Mouse (Mus musculus): Measurements from ENCODE around the gene Umod.
A peak's percentile ranks its signal among the peaks of the same experiment; 100 is the strongest.

The Umod gene

DNA sequence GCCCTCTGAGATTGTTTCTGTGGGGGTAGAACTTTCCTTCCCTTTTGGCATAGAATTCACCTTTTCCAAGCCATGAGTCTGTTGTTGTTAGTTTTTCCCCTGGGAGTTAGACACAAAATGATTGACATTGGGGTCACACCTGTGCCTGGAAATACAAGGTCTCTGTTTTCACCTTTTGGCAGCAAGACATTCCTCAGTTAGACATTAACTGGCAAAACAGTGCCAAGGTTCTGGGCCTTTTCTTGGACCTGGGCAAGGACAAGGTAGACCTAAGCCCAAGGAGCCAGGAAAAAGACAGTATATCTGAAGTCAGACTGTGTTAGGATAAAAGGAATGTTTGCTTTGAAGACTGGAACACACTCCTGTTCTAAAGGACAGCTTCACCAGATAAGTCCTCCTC, at the start of gene Umod:
Umod (minus strand) TSS at position 27 of the 400 bp plus-strand sequence.
- DNase-seq: no peak

- DNase-seq: no peak
Measured at GRCm38 (mm10) chr7:119528617-119529016, 49.5 kb upstream of the Umod start.

DNA sequence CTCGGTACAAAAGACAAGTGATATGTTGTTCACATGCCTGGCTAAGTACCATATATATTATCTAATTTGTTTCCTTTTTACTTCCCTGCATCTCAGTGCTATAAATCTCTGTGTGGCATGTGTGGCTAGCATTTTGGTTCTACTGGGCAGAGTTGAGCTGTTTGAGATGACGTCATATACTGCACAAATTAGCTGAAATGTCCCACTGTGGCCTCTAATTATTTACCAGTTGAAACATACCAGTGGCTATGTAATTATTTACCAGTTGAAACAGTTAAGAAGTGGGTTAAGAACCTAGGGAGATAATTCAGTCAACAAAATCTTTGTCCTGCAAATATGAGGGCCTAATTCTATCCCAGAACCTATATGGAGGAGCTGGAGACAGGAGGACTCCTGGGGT, 48.5 kb upstream of the Umod start:
- DNase-seq: no peak

DNA sequence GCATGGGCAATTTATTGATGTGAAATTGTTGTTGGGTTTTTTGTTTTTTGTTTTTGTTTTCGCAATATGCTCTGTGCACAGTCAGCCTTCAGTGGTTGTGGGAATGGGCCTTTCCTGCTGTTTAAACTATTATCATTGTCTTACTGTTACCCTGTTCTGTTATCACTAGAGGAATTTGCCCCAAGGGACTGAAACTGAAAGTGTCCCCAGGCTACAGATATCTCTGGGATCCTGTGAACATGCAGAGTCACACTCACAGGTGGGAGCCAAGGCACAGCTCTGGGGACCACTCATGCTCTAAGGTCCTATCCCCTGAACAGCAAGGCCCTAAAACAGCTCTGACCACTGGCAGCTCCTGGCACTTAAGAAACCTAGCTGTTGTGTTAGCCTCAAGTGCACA, 48.1 kb upstream of the Umod start:
- no peak for DNase-seq

- DNase-seq: no peak
Measured at GRCm38 (mm10) chr7:119526486-119526885, 47.4 kb upstream of the Umod start.

DNA sequence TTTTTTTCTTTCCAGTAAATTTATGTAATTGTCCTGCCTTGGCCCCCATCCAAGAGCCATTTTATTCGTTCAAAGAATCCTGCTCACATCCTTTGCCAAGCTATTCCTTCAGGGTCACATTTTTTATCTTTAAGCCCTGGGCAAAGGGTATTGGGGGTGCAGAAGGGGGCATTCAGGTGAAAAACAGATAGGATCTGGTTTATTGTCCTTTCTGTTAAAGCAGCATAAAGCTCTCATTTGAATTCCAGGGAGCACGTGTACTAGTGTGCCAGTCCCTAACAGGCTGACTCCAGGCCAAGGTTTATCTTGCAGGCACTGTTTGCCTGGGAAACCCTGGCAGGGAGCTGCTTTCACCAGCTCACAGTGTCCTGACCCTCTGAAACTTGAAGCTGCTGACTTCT, 46.8 kb upstream of the Umod start:
- peak; percentile 28 to 45 for DNase-seq

GRCm38 (mm10) chr7:119523389-119523788, 44.3 kb upstream of the Umod start, which contains the start of gene Pdilt:
Gene Pdilt (minus strand): TSS chr7:119523489.
- no peak for DNase-seq

GRCm38 (mm10) chr7:119522385-119522784, 43.3 kb upstream of the Umod start:
- DNase-seq: no peak

DNA sequence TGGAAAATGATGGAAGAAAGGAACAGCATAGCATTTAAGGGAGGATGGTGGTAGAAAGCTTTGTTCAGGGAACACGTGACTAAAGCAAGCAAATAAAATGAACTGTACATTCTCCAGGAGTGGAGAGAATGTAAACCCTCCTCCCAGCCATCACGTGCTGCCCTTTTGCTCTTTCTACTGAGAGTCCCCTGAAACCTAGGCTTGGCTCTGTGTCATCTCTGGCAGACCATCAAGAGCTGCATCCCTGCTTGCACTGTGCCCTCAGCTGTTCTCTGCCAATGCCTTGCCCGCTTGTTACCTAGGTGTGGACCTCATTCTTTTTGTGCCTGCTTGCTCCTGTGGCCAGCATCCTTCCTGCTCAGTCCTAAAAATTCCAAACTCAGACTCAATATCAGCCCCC, 42.7 kb upstream of the Umod start:
- peak in 1 of 2 experiments; percentile 40 for DNase-seq

DNA sequence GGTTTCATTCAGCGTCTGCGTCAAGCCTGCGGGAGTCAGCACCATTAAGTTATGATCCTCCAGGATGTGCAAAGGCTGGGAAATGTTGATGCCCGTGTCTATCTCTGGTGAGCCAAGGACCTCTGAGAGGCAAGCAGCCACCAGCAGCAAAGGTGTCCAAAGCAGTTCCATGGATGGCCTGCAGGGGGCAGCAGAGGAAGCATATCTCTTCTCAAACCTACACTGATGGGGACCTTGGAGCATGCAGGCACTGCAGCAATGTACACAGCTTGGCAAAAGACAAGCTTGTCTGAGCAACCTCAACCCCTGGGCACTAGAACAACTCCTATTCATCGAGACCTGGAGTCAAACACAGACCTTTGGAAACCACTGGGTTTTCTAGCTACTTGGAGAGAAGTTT, 40.6 kb upstream of the Umod start:
- DNase-seq: peak; percentile 84 to 90

DNA sequence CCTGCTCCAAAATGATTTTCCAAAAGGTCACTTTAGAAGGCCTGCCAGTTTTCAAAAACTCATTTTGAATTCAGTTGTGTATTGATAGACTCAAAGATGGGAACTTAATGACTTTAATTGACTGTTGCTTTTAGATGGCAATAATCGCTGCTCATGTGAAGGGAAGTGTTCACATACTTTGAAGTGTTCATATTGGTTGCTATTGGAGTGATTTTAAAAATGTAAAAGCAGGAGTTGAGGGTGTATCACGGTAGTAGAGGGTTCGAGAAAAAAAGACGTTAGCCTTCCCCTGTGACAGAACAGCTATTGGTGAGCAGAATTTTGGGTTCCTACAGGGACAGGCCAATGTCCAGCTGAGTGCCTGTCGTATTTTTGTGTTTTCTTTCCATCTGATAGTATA, 40.1 kb upstream of the Umod start, which contains the start of gene Acsm5:
Acsm5 (plus strand) TSS at position 301 of the 400 bp plus-strand sequence.
- DNase-seq: no peak

DNA sequence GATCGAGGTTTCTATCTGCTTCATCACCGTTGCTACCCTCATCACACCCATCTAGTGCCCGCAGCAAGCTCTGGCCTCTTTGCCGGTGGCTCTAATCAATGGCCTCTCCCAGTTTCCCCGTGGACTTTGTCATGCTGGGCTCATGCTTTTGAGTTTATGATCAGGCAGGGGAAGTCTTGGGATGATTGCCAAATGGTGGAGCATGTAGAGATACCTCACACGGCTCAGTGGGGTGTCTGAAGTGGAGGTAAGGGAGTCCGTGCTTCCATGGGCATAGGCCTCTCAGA, 37.1 kb upstream of the Umod start:
- no peak for DNase-seq

GRCm38 (mm10) chr7:119515492-119516271, 36.6 kb upstream of the Umod start:
- DNase-seq: peak; percentile 71 to 84

GRCm38 (mm10) chr7:119513056-119513455, 34.0 kb upstream of the Umod start:
- peak; percentile 70 to 82 for DNase-seq

DNA sequence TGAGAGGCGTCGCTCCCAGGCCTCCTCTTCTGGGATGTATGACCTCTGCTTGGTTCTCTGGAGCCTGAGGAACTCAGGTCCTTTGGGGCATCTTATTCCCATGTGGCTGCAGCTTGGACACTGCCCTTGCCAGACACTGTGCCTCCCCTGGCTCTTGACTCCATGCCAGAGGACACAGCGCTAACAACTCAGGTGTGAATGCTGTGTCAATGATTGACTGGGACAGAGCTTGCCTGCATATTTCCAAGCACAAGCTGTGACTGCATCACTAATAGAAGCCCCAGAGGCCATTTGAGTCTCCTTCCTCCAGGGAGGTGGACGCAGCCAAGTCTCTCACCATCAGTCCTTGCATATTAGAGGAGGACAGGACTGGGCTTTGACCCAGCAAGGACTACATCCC, 32.1 kb upstream of the Umod start:
- DNase-seq: peak in 1 of 2 experiments; percentile 16

DNA sequence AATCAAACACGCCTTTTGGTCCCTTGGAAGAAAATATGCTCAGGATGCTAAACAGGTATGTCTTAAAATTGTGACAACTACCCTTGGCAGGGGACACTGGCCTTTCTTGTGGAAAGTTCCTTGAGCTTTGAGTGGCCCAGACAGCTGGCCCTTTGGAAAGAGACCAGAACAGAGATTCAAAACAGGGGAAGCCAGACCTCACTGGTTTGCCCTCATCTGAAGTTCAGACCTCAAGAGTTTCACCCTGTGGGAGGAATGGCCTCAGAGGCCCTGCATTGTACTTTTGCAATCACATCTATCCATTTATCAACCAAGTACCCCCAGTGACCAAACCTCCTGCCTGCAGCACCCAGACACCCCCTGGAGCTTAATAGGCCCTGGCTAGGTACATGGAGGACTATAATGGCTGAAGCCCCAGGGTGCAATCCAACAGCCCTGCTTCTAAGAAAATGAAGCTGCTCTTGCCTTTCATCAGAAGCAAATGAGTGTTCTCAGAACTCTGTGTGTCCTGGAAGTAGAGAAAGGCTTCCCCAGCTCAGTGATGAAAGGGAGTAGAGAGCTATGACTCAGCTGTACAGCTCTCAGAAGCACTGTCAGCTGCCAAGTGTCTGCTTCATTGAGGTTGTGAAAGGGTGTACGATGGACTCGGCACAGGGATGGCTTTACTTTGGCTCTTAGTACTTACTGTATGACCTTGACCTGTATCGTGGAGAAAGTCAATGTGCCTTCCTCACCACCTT, 11.1 kb upstream of the Umod start:
- DNase-seq: no peak

- DNase-seq: no peak
Measured at GRCm38 (mm10) chr7:119486683-119487082, 7.6 kb upstream of the Umod start.

GRCm38 (mm10) chr7:119484154-119484553, 5.1 kb upstream of the Umod start:
- DNase-seq: no peak

- DNase-seq: peak; percentile 9 to 39
Measured at GRCm38 (mm10) chr7:119476500-119477389, 2.3 kb downstream of the Umod start.

DNA sequence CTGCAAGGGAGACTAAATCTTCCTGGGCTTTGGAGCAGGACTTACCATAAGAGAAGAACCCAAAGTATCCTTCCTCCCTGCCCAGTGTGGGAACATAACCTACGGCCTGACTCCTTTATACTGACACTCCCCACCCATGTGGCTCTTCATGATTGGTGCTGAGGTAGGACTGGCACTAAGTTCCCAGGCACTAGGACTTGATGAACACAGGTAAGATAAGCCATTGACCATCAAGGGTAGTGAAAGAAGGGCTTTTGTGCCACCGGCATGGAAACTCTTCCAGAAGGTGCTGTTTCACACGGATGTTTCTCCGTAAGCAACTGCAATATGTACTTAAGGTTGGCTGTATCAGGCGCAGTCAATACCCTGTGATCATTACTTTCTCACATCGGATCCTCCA, 19.9 kb downstream of the Umod start, which contains the start of gene Gp2:
Gp2 (minus strand) TSS at position 101 of the 400 bp plus-strand sequence.
- no peak for DNase-seq

DNA sequence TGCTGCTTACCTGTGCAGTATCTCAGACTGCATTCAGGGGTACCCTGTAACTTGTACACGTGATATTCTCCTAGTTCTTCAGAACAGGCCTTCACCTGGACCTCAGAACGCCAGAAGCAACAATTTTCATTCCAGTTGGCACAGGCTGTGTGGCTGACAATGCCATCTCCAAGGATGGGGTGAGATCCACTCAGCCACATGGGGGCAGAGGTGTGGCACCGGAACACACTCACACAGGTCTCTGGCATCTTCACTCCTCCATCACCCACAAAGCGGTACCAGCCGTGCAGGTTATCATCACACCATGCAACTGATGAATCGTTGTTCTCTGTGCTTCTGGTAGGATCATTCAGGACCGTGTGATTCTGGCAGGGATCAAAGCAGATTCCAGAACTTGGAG, 24.9 kb downstream of the Umod start:
- no peak for DNase-seq

GRCm38 (mm10) chr7:119443849-119444248, 35.2 kb downstream of the Umod start:
- DNase-seq: peak; percentile 63 to 65

DNA sequence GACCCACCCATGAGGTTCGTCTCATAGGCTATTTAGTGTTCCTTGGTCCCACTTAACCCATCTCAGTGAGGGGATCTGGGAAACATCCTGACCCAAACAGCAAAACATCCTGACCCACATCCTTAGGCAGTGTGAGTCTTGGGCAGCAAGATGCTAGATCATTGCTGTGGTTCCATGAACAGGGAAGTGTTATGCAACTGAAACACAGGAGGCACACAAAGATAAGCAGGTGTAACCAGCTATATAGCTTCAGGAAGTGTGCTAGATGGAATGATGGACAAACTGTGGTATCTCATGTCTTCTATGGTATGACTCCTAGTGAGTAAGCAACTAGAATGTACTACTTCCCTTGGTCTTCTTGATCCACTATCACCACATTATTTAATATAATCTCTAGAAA, 37.1 kb downstream of the Umod start:
- no peak for DNase-seq

Measured in cerebellum, postnatal 10 days (tissue).